Mouse (Mus musculus): ENCODE measurements at regions not wholly inside any gene's neighbourhood (a gene's known extent, or its start where the extent isn't known, plus 50 kb on each side); places are given as distances from the start of the nearest gene placed in this dataset.
A peak's percentile ranks its signal among the peaks of the same experiment; 100 is the strongest.

DNA sequence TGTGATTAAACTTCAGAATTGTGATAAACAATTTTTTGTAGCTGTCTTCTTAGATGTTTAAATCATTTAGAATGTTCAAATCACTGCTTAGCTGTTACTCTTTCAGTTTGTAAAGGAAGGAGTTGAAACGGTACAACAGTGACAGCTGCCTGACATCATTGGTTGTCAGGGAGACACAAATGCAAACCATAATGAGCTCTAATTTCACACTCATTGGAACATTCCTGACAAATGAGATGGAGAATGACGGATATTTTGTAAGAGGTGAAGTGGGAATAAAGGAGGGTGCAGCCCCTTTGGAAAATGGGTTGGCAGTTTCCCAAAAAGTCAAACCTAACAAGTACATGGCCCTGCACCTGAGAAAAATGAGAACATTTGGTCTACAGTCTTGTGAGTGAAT, 62.5 kb downstream of the Rad51ap2 start:
- DNase-seq (ENCODE audit: extremely low spot score in 1 of 2, low spot score in 2 of 2), result no peak
- TF ChIP-seq CTCF (IDR thresholded peaks at IDR 0.05), result no peak
- no peak overlapping the region for H3K27ac ChIP-seq
- intact Hi-C loops (cut with DNase I), result no loop called here
- H3K4me3 ChIP-seq, result no peak overlapping the region

DNA sequence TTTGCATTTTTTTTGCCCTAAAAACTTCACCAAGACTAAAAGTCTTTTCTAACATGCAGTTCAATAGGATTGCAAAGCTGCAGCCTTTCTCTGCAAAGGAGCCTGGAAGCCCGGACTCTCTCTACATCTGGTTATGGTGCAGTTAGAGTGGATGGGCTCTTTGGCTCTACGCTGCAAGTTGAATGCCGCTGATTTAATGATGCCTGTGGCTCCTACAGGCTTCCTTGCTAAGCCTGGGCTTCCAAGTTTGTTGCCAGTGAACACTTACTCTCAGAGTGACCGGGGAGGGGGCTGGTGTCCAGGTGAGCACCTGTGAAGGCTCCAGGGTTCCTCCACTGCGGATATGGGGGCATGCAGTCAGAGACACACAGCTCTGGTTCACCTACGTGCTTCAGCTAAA, 107.0 kb downstream of the Rad51ap2 start:
- no peak overlapping the region for H3K4me3 ChIP-seq
- intact Hi-C loops (cut with DNase I), result no loop called here
- H3K27ac ChIP-seq, result no peak overlapping the region
- DNase-seq (ENCODE audit: extremely low spot score in 1 of 2, low spot score in 2 of 2), result no peak
- TF ChIP-seq CTCF (IDR thresholded peaks at IDR 0.05), result no peak

DNA sequence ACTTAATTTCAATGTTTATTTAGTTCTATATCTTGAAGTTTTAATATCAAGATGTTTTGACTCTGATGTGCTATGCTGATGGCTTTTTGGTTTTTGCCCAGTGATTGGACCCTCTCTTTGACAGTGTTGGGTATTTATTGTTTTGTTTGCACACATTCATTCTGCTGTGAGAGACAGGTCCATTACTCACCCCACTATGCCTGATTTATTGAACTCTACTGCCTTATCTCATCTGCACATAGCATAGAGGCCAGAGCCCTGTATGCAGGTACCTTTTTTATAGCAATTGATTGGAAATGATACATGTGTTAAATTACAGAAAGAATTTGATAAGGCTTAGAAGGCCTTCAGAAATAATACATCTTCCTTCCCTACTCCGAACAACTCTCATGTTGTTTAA, 114.3 kb downstream of the Rad51ap2 start:
- DNase-seq (ENCODE audit: extremely low spot score in 1 of 2, low spot score in 2 of 2), result no peak
- intact Hi-C loops (cut with DNase I), result no loop called here
- Histone ChIP-seq H3K27ac (no peak overlapping the region), H3K4me3 (no peak overlapping the region)
- no peak for TF ChIP-seq CTCF (IDR thresholded peaks at IDR 0.05)

DNA sequence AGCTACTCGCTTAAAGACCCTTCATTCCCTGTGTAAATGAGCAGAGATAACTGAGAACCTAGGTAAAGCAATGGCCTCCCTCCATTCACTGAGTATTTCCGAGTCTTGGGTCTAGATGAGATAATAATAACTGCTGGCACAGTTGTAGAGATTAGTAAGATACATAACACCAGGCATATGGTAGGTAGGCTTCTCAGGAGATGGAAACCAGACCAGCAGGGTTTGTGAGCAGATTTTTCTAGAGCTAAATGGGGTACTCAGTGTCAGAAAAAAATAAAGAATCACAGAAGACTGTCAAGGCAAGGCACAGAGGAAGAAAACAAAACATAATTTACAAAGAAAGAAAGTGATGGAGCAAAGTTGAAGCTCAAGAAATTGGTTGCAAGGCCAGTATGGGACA, 148.1 kb downstream of the Rad51ap2 start:
- intact Hi-C loops (cut with DNase I), result loop anchor here (5.0 to 10.0 kb wide), 2 partner anchors 147 to 259 kb away; partner anchors contain the start of gene Rad51ap2
- no peak for DNase-seq (ENCODE audit: extremely low spot score in 1 of 2, low spot score in 2 of 2)
- Histone ChIP-seq H3K27ac (no peak overlapping the region; the same call in 1 of the 2 replicates), H3K4me3 (no peak overlapping the region)
- TF ChIP-seq CTCF (IDR thresholded peaks at IDR 0.05), result no peak

DNA sequence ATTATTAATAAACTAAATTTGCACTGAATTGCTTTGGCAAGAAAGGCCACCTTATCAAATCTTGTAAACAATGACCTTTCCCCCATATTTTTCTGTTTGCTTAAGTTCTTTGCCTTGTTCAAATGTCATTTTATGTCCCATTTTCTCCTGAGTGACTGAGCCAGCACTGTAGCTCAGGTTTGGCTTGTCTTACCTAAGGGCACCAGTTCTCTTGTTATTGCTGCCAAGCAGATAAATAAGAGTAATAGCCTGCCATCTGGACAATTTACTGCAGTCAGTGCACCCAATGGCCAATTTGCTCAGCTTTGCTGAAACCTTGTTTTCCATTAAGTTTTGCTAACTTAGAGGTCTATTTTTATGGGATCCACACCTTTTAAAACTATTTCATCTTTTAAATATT, 152.9 kb downstream of the Rad51ap2 start:
- DNase-seq (ENCODE audit: extremely low spot score in 1 of 2, low spot score in 2 of 2), result no peak
- no peak overlapping the region for H3K4me3 ChIP-seq

DNA sequence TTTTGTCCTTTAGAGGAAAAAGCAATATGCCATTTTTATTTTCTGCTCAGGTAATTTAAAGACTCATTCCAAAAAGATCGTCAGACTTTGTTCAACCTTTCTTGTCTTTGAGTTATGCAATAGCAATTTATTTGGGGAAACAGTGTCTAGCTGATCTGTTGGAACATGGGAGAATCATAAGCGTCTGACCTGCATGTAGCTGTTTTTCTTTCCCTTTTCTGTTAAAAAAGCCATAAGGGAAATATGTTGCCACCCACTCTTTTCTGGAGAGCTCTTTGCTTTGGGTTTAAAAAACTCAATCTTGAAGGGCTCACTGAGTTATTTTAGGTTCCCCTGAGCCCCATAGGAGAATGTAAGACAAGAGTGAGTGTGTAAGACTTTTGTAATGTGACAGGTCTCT, 155.8 kb downstream of the Rad51ap2 start:
- Histone ChIP-seq H3K4me3 (no peak overlapping the region), H3K27ac (peak overlapping the region; percentile 80)
- no peak for TF ChIP-seq CTCF (IDR thresholded peaks at IDR 0.05)
- intact Hi-C loops (cut with DNase I), result loop anchor here (5.0 kb wide), 1 partner anchor 174 kb away; the partner anchor contains the start of gene Vsnl1
- DNase-seq (ENCODE audit: extremely low spot score in 1 of 2, low spot score in 2 of 2), result no peak

More for the DNA sequence above, 152.9 kb downstream of the Rad51ap2 start:
- H3K27ac ChIP-seq, result no peak overlapping the region
- no peak for TF ChIP-seq CTCF (IDR thresholded peaks at IDR 0.05)
- intact Hi-C loops (cut with DNase I), result loop anchor here (10.0 kb wide), 1 partner anchor 264 kb away; no protein-coding TSS in a partner anchor

DNA sequence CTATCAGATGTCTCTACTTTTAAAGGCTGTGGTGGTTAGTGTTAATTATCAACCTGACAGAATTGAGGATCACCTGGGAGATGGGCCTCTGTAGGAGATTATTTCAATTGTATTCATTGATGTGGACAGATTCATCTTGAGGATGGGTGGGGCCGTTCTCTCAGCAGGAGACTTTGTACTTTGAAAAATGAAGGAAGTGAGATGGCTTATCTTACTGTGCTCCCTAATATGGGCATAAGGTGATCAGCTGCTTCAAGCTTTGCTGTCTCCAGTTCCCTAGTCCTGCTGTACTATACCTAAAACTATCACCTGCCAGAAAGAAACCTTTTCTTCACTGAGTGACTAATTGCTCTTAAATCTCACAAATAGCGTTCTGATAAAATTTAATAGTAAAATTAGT, 159.4 kb downstream of the Rad51ap2 start:
- no peak overlapping the region for H3K4me3 ChIP-seq
- no peak overlapping the region for H3K27ac ChIP-seq
- DNase-seq (ENCODE audit: extremely low spot score in 1 of 2, low spot score in 2 of 2), result no peak
- intact Hi-C loops (cut with DNase I), result no loop called here
- TF ChIP-seq CTCF (IDR thresholded peaks at IDR 0.05), result no peak

DNA sequence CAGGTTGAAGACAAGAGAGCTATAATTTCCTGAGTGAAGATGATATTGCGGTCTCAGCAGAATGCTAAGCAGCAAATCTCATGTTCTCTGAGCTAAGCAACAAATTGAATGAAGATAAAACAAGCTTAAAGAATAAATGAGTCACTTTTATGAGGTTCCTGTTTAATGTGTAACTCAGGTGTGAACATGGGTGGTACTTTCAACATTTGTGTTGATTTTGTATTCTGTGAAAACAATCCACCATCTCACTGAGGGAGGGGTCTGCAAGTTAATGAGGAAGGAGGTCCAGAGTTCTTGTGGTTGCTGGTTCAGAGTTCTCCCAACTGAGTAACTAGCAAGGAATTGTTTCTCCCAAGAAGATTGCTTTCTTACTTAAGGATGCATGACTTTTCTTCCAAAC, 167.7 kb downstream of the Rad51ap2 start:
- no peak for DNase-seq (ENCODE audit: extremely low spot score in 1 of 2, low spot score in 2 of 2)
- Histone ChIP-seq H3K27ac (no peak overlapping the region), H3K4me3 (no peak overlapping the region)
- TF ChIP-seq CTCF (IDR thresholded peaks at IDR 0.05), result no peak
- intact Hi-C loops (cut with DNase I), result no loop called here

DNA sequence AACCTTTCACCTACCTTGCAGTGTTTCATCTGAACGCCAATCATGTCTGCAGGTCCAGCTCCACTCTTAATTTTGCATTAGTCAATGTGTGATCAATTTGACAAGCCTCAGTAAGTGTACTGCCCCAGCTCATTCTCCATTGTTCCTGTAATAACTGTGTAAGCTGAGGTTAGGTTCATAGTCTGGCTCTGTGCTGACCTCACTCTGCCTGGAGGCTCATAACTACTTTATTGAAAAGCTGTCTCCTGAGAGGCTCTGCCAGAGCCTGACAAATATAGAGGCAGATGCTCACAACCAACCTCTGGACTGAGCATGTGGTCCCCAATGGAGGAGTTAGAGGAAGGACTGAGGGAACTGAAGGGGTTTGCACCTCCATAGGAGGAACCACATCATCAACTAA, 174.3 kb downstream of the Rad51ap2 start:
- no peak overlapping the region for H3K4me3 ChIP-seq
- no peak overlapping the region for H3K27ac ChIP-seq
- intact Hi-C loops (cut with DNase I), result no loop called here
- TF ChIP-seq CTCF (IDR thresholded peaks at IDR 0.05), result no peak
- no peak for DNase-seq (ENCODE audit: extremely low spot score in 1 of 2, low spot score in 2 of 2)

DNA sequence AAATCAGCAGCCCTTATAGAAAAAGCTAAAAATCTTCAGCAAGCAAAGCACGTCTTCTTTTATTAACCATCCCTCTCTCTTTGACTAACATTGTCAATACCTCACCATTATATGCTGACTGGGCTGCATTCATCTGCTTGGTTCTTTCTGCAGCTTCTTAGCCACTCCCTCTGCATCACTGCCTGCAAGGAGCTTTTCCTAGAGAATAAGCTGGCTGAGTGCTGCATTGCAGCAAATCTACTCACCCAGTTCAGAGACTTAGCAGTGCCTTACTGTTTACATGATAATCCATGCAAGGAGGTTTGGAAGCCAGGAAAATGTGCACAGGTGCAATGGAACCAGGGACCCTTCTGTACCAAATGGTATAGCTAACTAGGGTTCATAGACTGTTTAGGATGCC, 175.9 kb downstream of the Rad51ap2 start:
- Histone ChIP-seq H3K27ac (no peak overlapping the region), H3K4me3 (no peak overlapping the region)
- intact Hi-C loops (cut with DNase I), result no loop called here
- no peak for DNase-seq (ENCODE audit: extremely low spot score in 1 of 2, low spot score in 2 of 2)
- no peak for TF ChIP-seq CTCF (IDR thresholded peaks at IDR 0.05)

DNA sequence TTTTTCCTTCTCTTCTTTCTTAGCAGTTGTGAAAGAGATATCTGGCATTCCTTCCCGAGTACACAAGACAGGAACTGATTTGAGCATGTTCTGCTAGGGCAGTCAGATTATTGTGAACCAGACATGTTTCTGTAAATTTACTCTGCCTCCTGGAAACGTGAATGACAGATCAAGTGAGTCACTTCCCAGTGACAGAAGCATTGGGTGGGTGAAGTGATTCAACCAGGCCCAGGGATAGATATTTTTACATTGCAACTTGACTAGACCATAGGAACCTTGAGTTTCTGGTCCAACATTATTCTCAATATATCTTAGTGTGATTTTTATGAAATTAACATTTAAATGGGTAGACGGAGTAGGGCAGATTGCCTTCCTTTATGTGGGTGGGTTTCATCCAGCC, 217.4 kb downstream of the Rad51ap2 start:
- DNase-seq (ENCODE audit: extremely low spot score in 1 of 2, low spot score in 2 of 2), result peak in 1 of 2 experiments; percentile 16
- H3K4me3 ChIP-seq, result no peak overlapping the region
- no peak overlapping the region for H3K27ac ChIP-seq
- intact Hi-C loops (cut with DNase I), result loop anchor here (5.0 to 10.0 kb wide), 2 partner anchors 322 to 474 kb away; no protein-coding TSS in a partner anchor
- no peak for TF ChIP-seq CTCF (IDR thresholded peaks at IDR 0.05)

DNA sequence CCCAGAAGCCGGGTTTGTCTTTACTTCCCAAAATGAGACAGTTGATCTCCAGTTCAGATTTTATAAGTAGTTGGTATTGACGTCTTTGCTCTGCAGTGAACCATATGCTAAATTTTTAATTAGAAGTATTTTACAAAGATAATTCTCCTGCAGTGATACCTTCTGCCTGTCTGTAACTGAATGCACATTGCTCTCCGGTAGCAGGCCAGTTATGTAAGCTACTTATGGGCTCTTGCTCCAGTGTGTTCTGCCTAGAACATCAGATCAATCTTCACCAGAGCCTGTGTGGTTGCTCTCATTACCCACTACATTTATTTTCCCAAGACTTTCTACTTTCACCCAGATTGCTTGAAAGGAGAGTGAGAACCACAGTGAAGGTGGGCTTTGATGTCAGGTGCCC, 238.9 kb downstream of the Rad51ap2 start:
- no peak for TF ChIP-seq CTCF (IDR thresholded peaks at IDR 0.05)
- no peak for DNase-seq (ENCODE audit: extremely low spot score in 1 of 2, low spot score in 2 of 2)
- no peak overlapping the region for H3K4me3 ChIP-seq
- intact Hi-C loops (cut with DNase I), result no loop called here
- no peak overlapping the region for H3K27ac ChIP-seq

DNA sequence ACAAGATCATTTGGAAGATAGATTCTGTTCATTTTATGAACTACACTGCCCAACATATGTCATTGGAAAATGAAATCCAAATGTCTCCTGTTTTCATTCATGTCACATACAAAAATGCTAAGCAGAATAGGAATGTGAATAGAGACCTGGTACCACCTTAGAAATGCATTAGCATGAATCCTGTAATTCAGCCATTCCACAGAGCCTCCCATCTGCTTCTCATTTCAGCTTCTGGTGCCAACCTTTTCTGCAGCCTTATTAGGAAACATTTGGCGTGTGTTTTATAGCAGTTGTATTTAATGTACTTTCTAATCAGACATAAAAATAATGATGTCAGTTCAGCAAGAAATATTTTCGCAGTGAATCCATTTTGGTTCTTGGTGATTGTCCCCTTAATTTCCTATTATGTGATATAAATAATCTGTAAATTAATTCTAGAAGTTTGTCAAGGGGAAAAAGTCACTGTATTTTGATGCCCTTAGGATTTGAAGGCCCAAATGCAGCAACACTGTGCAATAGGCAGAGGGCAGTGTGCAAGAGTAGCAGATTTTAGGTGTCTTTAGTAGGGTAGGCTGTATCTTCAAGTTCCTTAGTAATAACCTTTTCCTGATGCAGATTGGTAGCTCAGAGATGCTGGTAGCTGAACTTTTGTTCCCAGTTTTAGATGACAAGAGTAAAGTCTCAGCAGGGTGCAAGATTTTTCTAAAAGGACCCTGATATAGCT, 253.2 kb downstream of the Rad51ap2 start:
- DNase-seq (ENCODE audit: extremely low spot score in 1 of 2, low spot score in 2 of 2), result no peak
- no peak overlapping the region for H3K4me3 ChIP-seq
- H3K27ac ChIP-seq, result no peak overlapping the region
- no peak for TF ChIP-seq CTCF (IDR thresholded peaks at IDR 0.05)
- intact Hi-C loops (cut with DNase I), result no loop called here
